Mouse (Mus musculus): Measurements from ENCODE around the gene Ubr2. TPM values are rescaled to one million over a fixed set of nuclear protein-coding genes. Genes with fewer than 3 reads are reported as not detected.

Ubr2 gene
- 10 to 100 TPM; 78.8 to 87.7 (median 82.8) TPM for total RNA-seq (2022)

- peak; percentile 97 for DNase-seq (ENCODE audit: low spot score)
These were observed at the start of gene Ubr2 for GRCm38 (mm10) chr17:47009898-47010721. Gene Ubr2 (minus strand): TSS chr17:47010556.

- peak; percentile 40 for DNase-seq (ENCODE audit: low spot score)
These were observed 49.5 kb upstream of the Ubr2 start for GRCm38 (mm10) chr17:47059836-47060360.

GRCm38 (mm10) chr17:47057966-47058365 lies 47.6 kb upstream of the Ubr2 start:
- no peak for DNase-seq (ENCODE audit: low spot score)

- no peak for DNase-seq (ENCODE audit: low spot score)
These were observed 46.1 kb upstream of the Ubr2 start for GRCm38 (mm10) chr17:47056476-47056875.

GRCm38 (mm10) chr17:47055121-47055520 lies 44.8 kb upstream of the Ubr2 start:
- no peak for DNase-seq (ENCODE audit: low spot score)

- DNase-seq (ENCODE audit: low spot score), result peak; percentile 40
These were observed 44.3 kb upstream of the Ubr2 start for GRCm38 (mm10) chr17:47054613-47055012.

GRCm38 (mm10) chr17:47050678-47051077 lies 40.3 kb upstream of the Ubr2 start:
- no peak for DNase-seq (ENCODE audit: low spot score)

GRCm38 (mm10) chr17:47042866-47043265 lies 32.5 kb upstream of the Ubr2 start:
- no peak for DNase-seq (ENCODE audit: low spot score)

GRCm38 (mm10) chr17:47038844-47039803 lies 28.8 kb upstream of the Ubr2 start:
- peak; percentile 86 for DNase-seq (ENCODE audit: low spot score)

- DNase-seq (ENCODE audit: low spot score), result no peak
These were observed 24.2 kb upstream of the Ubr2 start for GRCm38 (mm10) chr17:47034536-47034935.

GRCm38 (mm10) chr17:47033643-47034042 lies 23.3 kb upstream of the Ubr2 start:
- peak; percentile 37 for DNase-seq (ENCODE audit: low spot score)

GRCm38 (mm10) chr17:47024805-47025204 lies 14.4 kb upstream of the Ubr2 start:
- DNase-seq (ENCODE audit: low spot score), result no peak

- no peak for DNase-seq (ENCODE audit: low spot score)
These were observed 13.0 kb upstream of the Ubr2 start for GRCm38 (mm10) chr17:47023369-47023768.

GRCm38 (mm10) chr17:47012896-47013295 lies 2.5 kb upstream of the Ubr2 start:
- DNase-seq (ENCODE audit: low spot score), result no peak

- no peak for DNase-seq (ENCODE audit: low spot score)
These were observed 1.3 kb upstream of the Ubr2 start for GRCm38 (mm10) chr17:47011661-47012043.

GRCm38 (mm10) chr17:47010722-47011660 lies 635 bp upstream of the Ubr2 start:
- peak; percentile 71 for DNase-seq (ENCODE audit: low spot score)

GRCm38 (mm10) chr17:47009546-47009897 lies 834 bp downstream of the Ubr2 start:
- no peak for DNase-seq (ENCODE audit: low spot score)

GRCm38 (mm10) chr17:47009016-47009415 lies 1.3 kb downstream of the Ubr2 start:
- DNase-seq (ENCODE audit: low spot score), result peak; percentile 52

- no peak for DNase-seq (ENCODE audit: low spot score)
These were observed 1.9 kb downstream of the Ubr2 start for GRCm38 (mm10) chr17:47008506-47008905.

GRCm38 (mm10) chr17:47006741-47007140 lies 3.6 kb downstream of the Ubr2 start:
- no peak for DNase-seq (ENCODE audit: low spot score)

Measured in heart, adult 8-10 months (tissue).